Mouse (Mus musculus): ENCODE measurements around the gene Tex37. TPM values are rescaled to one million over a fixed set of nuclear protein-coding genes. Genes with fewer than 3 reads are reported as not detected.

Tex37 gene
- polyA plus RNA-seq, 1 experiment = not detected

DNA sequence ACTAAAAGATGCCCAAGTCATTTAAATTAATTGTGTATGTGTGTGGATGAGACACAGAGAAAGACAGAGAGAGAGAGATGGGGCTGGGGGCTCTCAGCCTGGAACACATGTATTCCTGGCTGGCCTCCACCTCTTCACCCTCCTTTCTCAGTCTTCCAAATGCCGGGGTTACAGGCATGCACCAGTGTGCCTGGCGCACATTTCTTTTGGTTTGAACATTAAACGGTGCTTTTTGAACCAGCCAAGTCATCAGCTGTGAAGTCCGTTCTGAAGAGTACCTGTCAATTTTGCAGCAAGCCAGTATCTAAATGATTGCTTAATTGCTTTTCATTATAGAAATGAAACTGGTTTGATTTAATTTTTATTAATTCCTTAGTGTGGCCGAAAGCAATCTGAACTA is 52.0 kb downstream of the Tex37 start:
- H3K27me3 ChIP-seq (replicated peaks) = no peaks in the 10 kb centered on the region
- TF ChIP-seq FLI1 (IDR thresholded peaks at IDR 0.05; ENCODE audit: low read length) (no peak), GATA1 (IDR thresholded peaks at IDR 0.05; ENCODE audit: borderline replicate concordance, low read length) (no peak)
- peaks cover 39% of the 10 kb centered on the region for H3K36me3 ChIP-seq (replicated peaks; ENCODE audit: low read length)
- H3K9me3 ChIP-seq = no peaks in the 10 kb centered on the region
- H3K4me3 ChIP-seq (replicated peaks) = no peak overlapping the region
- peaks cover 21% of the 10 kb centered on the region for H3K4me1 ChIP-seq

DNA sequence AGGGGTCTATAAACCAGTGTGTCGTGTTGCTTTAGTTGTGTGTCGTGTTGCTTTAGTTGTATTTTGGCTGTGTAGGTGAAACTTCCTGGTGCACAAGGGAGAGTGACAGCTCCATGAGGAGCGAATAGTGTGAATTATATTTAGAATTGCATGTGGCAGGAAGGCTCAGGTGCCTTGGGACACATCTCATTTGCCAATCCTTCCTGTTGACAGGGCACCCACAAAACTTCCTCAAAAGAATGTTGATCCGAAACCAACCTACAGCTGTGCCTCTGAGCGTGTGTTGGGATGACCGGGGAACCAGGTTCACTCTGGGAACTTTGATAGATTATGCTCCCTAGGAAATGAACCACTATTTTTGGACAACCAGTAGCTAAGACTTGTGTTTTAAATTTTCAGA is 54.4 kb downstream of the Tex37 start:
- Histone ChIP-seq H3K4me3 (replicated peaks) (no peak overlapping the region), H3K36me3 (replicated peaks; ENCODE audit: low read length) (peaks cover 55% of the 10 kb centered on the region), H3K4me1 (peaks cover 26% of the 10 kb centered on the region), H3K27me3 (replicated peaks) (no peaks in the 10 kb centered on the region), H3K9me3 (no peaks in the 10 kb centered on the region)
- no peak for TF ChIP-seq GATA1 (IDR thresholded peaks at IDR 0.05; ENCODE audit: borderline replicate concordance, low read length)

Other genes with a start within 250 kb of the Tex37 start
- gene Rpia, start 126.7 kb downstream of the Tex37 start, polyA plus RNA-seq (2012; ENCODE audit: insufficient read depth, low replicate concordance) = 7.0 and 25.9 TPM in 2 replicates
- 0.71 and 2.2 TPM in 2 replicates for gene Eif2ak3, start 74.4 kb downstream of the Tex37 start, polyA plus RNA-seq (2012; ENCODE audit: insufficient read depth, low replicate concordance)
- not detected in 2 replicates for gene Foxi3, start 37.6 kb upstream of the Tex37 start, polyA plus RNA-seq (2012; ENCODE audit: insufficient read depth, low replicate concordance)
- 1.6 TPM in 1 of 2 replicates, not detected in the other for gene Thnsl2, start 225.5 kb upstream of the Tex37 start, polyA plus RNA-seq (2012; ENCODE audit: insufficient read depth, low replicate concordance)

Data from megakaryocyte, embryonic 14.5 days (primary cell).